ENCODE assay signal across 9 mouse cellular contexts in genomic region chr2:92390206-92390930, GRCm38 (mm10). TPM values are rescaled to one million over a fixed set of nuclear protein-coding genes. Genes with fewer than 3 reads are reported as not detected.
DNase-seq lines count a peak whose midpoint lies in the region; ATAC-seq and TF ChIP-seq lines count a peak whose summit lies in the region.
"Had no signal": no experiment of that assay in that cellular context is flagged by ENCODE, and none has a peak within 500 bp of the region (broad histone marks: within the 10 kb centered on the region; RNA-seq: fewer than 3 reads in every experiment).

No protein-coding gene starts in this region.

- DNase-seq in gastrocnemius, adult 2 months: peak; percentile 67
- DNase-seq in gastrocnemius, adult 8-10 months (ENCODE audit: low spot score in 2 of 2): no peak
- peak; percentile 49 for DNase-seq in MEL (ENCODE audit: low read depth, low spot score)
- no peak for DNase-seq in forebrain, postnatal 0 days
- DNase-seq in lung, postnatal 4 days: peak; percentile 45 to 56
- no peak for DNase-seq in right cerebral cortex, postnatal 36 days (ENCODE audit: low spot score in 2 of 2)
- DNase-seq in yolk sac, embryonic 10.5 days (ENCODE audit: low spot score): no peak
- DNase-seq in layer of hippocampus, postnatal 14 days (ENCODE audit: low spot score in 2 of 2): no peak
- DNase-seq: kidney, adult 8-10 months had no signal

- no peak overlapping the region; the same call in 1 of the 2 replicates for H3K4me3 ChIP-seq in gastrocnemius, adult 2 months
- no peak overlapping the region for H3K4me3 ChIP-seq in MEL (ENCODE audit: control insufficient read depth in 1 of 2, insufficient read depth in 1 of 2, low read depth in 2 of 2, low read length in 2 of 2)
- no peak overlapping the region for H3K4me3 ChIP-seq in forebrain, postnatal 0 days (ENCODE audit: low read depth, low read length)

- H3K27ac ChIP-seq in gastrocnemius, adult 2 months: peak overlapping the region; percentile 84; the same call in 1 of the 2 replicates
- 0 out of 2 replicates have a peak overlapping the region, but pooled peaks have one; percentile 21 for H3K27ac ChIP-seq in MEL (ENCODE audit: control insufficient read depth, low read depth, low read length)
- H3K27ac ChIP-seq in forebrain, postnatal 0 days (ENCODE audit: low read depth, low read length): no peak overlapping the region

- 63% methylated on average over 6 of the region's 6 CpGs for WGBS in forebrain, postnatal 0 days

- no peaks in the 10 kb centered on the region for H3K9me3 ChIP-seq in MEL (replicated peaks; ENCODE audit: insufficient read depth, low read length)
- H3K9me3 ChIP-seq in forebrain, postnatal 0 days (ENCODE audit: low read length): no peaks in the 10 kb centered on the region

- H3K4me2 ChIP-seq in forebrain, postnatal 0 days (ENCODE audit: low read depth): peak overlapping the region; percentile 87; the same call in 1 of the 2 replicates

- no peaks in the 10 kb centered on the region for H3K27me3 ChIP-seq in MEL (ENCODE audit: control insufficient read depth in 1 of 2, insufficient read depth in 2 of 2, low read length in 2 of 2)
- no peaks in the 10 kb centered on the region for H3K27me3 ChIP-seq in forebrain, postnatal 0 days (ENCODE audit: insufficient read depth, low read length)

- intact Hi-C loops in gastrocnemius, adult 2 months (cut with DNase I): no loop called here

- no peak for TF ChIP-seq CTCF in gastrocnemius, adult 2 months (IDR thresholded peaks at IDR 0.05)
- TF ChIP-seq CTCF in MEL (IDR thresholded peaks at IDR 0.05 in 2 of 3, conservative IDR thresholded peaks at IDR 0.05 in 1 of 3; ENCODE audit: control insufficient read depth in 1 of 3, insufficient read depth in 1 of 3, low read depth in 2 of 3, low read length in 3 of 3, poor library complexity in 1 of 3, severe bottlenecking in 1 of 3): no peak
- TF ChIP-seq CTCF in forebrain, postnatal 0 days (IDR thresholded peaks at IDR 0.05; ENCODE audit: low read depth): no peak

- no peak overlapping the region for H3K9ac ChIP-seq in MEL (ENCODE audit: control insufficient read depth, low read depth, low read length, poor library complexity, severe bottlenecking)
- H3K9ac ChIP-seq in forebrain, postnatal 0 days: no peak overlapping the region

- TF ChIP-seq RAD21 in MEL (IDR thresholded peaks at IDR 0.05; ENCODE audit: low read depth, low read length): no peak

- no peaks in the 10 kb centered on the region for H3K79me2 ChIP-seq in MEL (ENCODE audit: control insufficient read depth, insufficient read depth, low read length, poor library complexity)

- TF ChIP-seq POLR2A in MEL (IDR thresholded peaks at IDR 0.05; ENCODE audit: control insufficient read depth in 1 of 2, insufficient read depth in 1 of 2, low read depth in 1 of 2, low read length in 2 of 2, poor library complexity in 1 of 2): no peak

- peaks cover 0 to 11% of the 10 kb centered on the region in 2 experiments; a peak in 2 of 4 replicates for H3K36me3 ChIP-seq in MEL (ENCODE audit: control insufficient read depth in 1 of 2, insufficient read depth in 2 of 2, low read length in 2 of 2)
- H3K36me3 ChIP-seq in forebrain, postnatal 0 days (ENCODE audit: insufficient read depth): peaks cover 23% of the 10 kb centered on the region

- no peak for ATAC-seq in forebrain, postnatal 0 days

- peaks cover 9 to 21% of the 10 kb centered on the region in 2 experiments for H3K4me1 ChIP-seq in MEL (ENCODE audit: control insufficient read depth in 1 of 2, insufficient read depth in 2 of 2, low read length in 2 of 2)
- peaks cover 29% of the 10 kb centered on the region for H3K4me1 ChIP-seq in forebrain, postnatal 0 days (ENCODE audit: insufficient read depth)

- TF ChIP-seq EP300 in MEL (IDR thresholded peaks at IDR 0.05; ENCODE audit: low read depth in 1 of 2, low read length in 2 of 2): peak; percentile 10 to 53; a peak in 2 of 4 replicates

TF ChIP-seq in MEL, 35 proteins besides CTCF, POLR2A, EP300 and RAD21:
- 0 out of 2 replicates have a peak, but pooled peaks have one; percentile 35 for TF ChIP-seq ETS1 (IDR thresholded peaks at IDR 0.05; ENCODE audit: low read depth, low read length)
- no peak for TF ChIP-seq SMC3 (IDR thresholded peaks at IDR 0.05; ENCODE audit: low read depth, low read length)
- no peak for TF ChIP-seq ELF1 (IDR thresholded peaks at IDR 0.05; ENCODE audit: low read depth, low read length)
- peak; percentile 61 for TF ChIP-seq TCF12 (IDR thresholded peaks at IDR 0.05; ENCODE audit: low read depth, low read length)
- TF ChIP-seq GATA1 (IDR thresholded peaks at IDR 0.05; ENCODE audit: low read depth, low read length): peak; percentile 60

RNA-seq across cellular contexts. Expression of gene 1700029I15Rik, which starts 8.0 kb away (rescaled TPM):
- 1 to 10 TPM in 1 of 2 experiments, under 1 TPM in 1; 0.69 to 1.1 TPM for total RNA-seq in gastrocnemius, adult 2 months (2021)
- total RNA-seq in gastrocnemius, adult 8-10 months (2022): 1 to 10 TPM in 2 of 4 experiments, under 1 TPM in 2; 0.24 to 1.3 (median 1.0) TPM
- 0.65 and 0.98 TPM in 2 replicates for total RNA-seq in MEL (2012; rRNA removed)
- 1 to 10 TPM in 1 of 2 experiments, not detected in 1; 3.2 TPM for polyA plus RNA-seq in MEL (2012; ENCODE audit: insufficient read depth in 1 of 2, insufficient read length in 2 of 2, low read depth in 1 of 2, low replicate concordance in 2 of 2, missing spikeins in 1 of 2)
- total RNA-seq in forebrain, postnatal 0 days (2014; rRNA removed): 2.3 and 2.6 TPM in 2 replicates
- 2.4 and 3.1 TPM in 2 replicates for polyA plus RNA-seq in forebrain, postnatal 0 days (2015; fragmentation: Nextera tagmentation; extraction: Ambion mirVana)
- total RNA-seq in layer of hippocampus, postnatal 14 days (2021): 1 to 10 TPM; 4.5 to 5.4 TPM

RNA-seq across cellular contexts. Expression of gene Mapk8ip1, which starts 10.7 kb away (rescaled TPM):
- total RNA-seq in gastrocnemius, adult 2 months (2021): 1 to 10 TPM; 3.0 to 3.9 TPM
- 1 to 10 TPM; 1.7 to 2.5 (median 2.3) TPM for total RNA-seq in gastrocnemius, adult 8-10 months (2022)
- 1.5 and 2.5 TPM in 2 replicates for total RNA-seq in MEL (2012; rRNA removed)
- 1 to 10 TPM in 1 of 2 experiments, not detected in 1; 3.8 TPM for polyA plus RNA-seq in MEL (2012; ENCODE audit: insufficient read depth in 1 of 2, insufficient read length in 2 of 2, low read depth in 1 of 2, low replicate concordance in 2 of 2, missing spikeins in 1 of 2)
- 223 and 225 TPM in 2 replicates for total RNA-seq in forebrain, postnatal 0 days (2014; rRNA removed)
- polyA plus RNA-seq in forebrain, postnatal 0 days (2015; fragmentation: Nextera tagmentation; extraction: Ambion mirVana): 129 and 150 TPM in 2 replicates
- total RNA-seq in layer of hippocampus, postnatal 14 days (2021): 100 to 1,000 TPM; 386 to 394 TPM

RNA-seq across cellular contexts. Expression of gene Large2, which starts 15.7 kb away (rescaled TPM):
- under 1 TPM in 1 of 2 experiments, not detected in 1; 0.64 TPM for total RNA-seq in gastrocnemius, adult 2 months (2021)
- total RNA-seq in gastrocnemius, adult 8-10 months (2022): under 1 TPM in 2 of 4 experiments, not detected in 2; 0.65 to 0.99 TPM
- total RNA-seq in MEL (2012; rRNA removed): not detected in 2 replicates
- under 1 TPM in 1 of 2 experiments, not detected in 1; 0.03 TPM for polyA plus RNA-seq in MEL (2012; ENCODE audit: insufficient read depth in 1 of 2, insufficient read length in 2 of 2, low read depth in 1 of 2, low replicate concordance in 2 of 2, missing spikeins in 1 of 2)
- 0.10 and 1.8 TPM in 2 replicates for total RNA-seq in forebrain, postnatal 0 days (2014; rRNA removed)
- polyA plus RNA-seq in forebrain, postnatal 0 days (2015; fragmentation: Nextera tagmentation; extraction: Ambion mirVana): 1.1 and 1.5 TPM in 2 replicates
- 1 to 10 TPM in 1 of 2 experiments, not detected in 1; 1.7 TPM for total RNA-seq in layer of hippocampus, postnatal 14 days (2021)

RNA-seq across cellular contexts. Expression of gene Pex16, which starts 15.9 kb away (rescaled TPM):
- total RNA-seq in gastrocnemius, adult 2 months (2021): 10 to 100 TPM; 15.9 to 19.5 TPM
- total RNA-seq in gastrocnemius, adult 8-10 months (2022): 10 to 100 TPM; 17.0 to 19.5 (median 17.7) TPM
- 40.9 and 41.9 TPM in 2 replicates for total RNA-seq in MEL (2012; rRNA removed)
- polyA plus RNA-seq in MEL (2012; ENCODE audit: insufficient read depth in 1 of 2, insufficient read length in 2 of 2, low read depth in 1 of 2, low replicate concordance in 2 of 2, missing spikeins in 1 of 2): 10 to 100 TPM in 1 of 2 experiments, not detected in 1; 52.5 TPM
- total RNA-seq in forebrain, postnatal 0 days (2014; rRNA removed): 33.5 and 41.1 TPM in 2 replicates
- 53.2 and 53.7 TPM in 2 replicates for polyA plus RNA-seq in forebrain, postnatal 0 days (2015; fragmentation: Nextera tagmentation; extraction: Ambion mirVana)
- 10 to 100 TPM; 32.4 to 37.7 TPM for total RNA-seq in layer of hippocampus, postnatal 14 days (2021)

RNA-seq across cellular contexts. Expression of gene Cry2, which starts 43.5 kb away (rescaled TPM):
- 10 to 100 TPM; 12.5 to 26.8 TPM for total RNA-seq in gastrocnemius, adult 2 months (2021)
- total RNA-seq in gastrocnemius, adult 8-10 months (2022): 10 to 100 TPM; 27.5 to 34.6 (median 31.3) TPM
- total RNA-seq in MEL (2012; rRNA removed): 13.3 and 16.4 TPM in 2 replicates
- polyA plus RNA-seq in MEL (2012; ENCODE audit: insufficient read depth in 1 of 2, insufficient read length in 2 of 2, low read depth in 1 of 2, low replicate concordance in 2 of 2, missing spikeins in 1 of 2): 10 to 100 TPM in 1 of 2 experiments, not detected in 1; 36.2 TPM
- 26.5 and 36.7 TPM in 2 replicates for total RNA-seq in forebrain, postnatal 0 days (2014; rRNA removed)
- 28.5 and 43.2 TPM in 2 replicates for polyA plus RNA-seq in forebrain, postnatal 0 days (2015; fragmentation: Nextera tagmentation; extraction: Ambion mirVana)
- total RNA-seq in layer of hippocampus, postnatal 14 days (2021): 100 to 1,000 TPM in 1 of 2 experiments, 10 to 100 TPM in 1; 89.0 to 110 TPM

Comparison
In these comparisons a context has a peak if more than half of its experiments do, and no peak if none do; other contexts are left out.
1. DNase-seq: peak in gastrocnemius, adult 2 months (single experiment), MEL (single experiment) and lung, postnatal 4 days (2 of 2); none in gastrocnemius, adult 8-10 months (0 of 2), forebrain, postnatal 0 days (single experiment), right cerebral cortex, postnatal 36 days (0 of 2), yolk sac, embryonic 10.5 days (single experiment) and layer of hippocampus, postnatal 14 days (0 of 2).
2. RNA of gene Mapk8ip1, which starts 10.7 kb away (total RNA-seq): 386 to 394 TPM in layer of hippocampus, postnatal 14 days and 223 to 225 TPM in forebrain, postnatal 0 days; 3.0 to 3.9 TPM in gastrocnemius, adult 2 months, 1.5 to 2.5 TPM in MEL and 1.7 to 2.5 TPM in gastrocnemius, adult 8-10 months; every median in the first group is over 10 times any median in the second.